Mouse (Mus musculus) T-cell, adult 2 months (primary cell): ENCODE results near the gene Dbp.
A peak's percentile ranks its signal among the peaks of the same experiment; 100 is the strongest.

Experiments used
- DNase-seq: peaks from one replicate; pipeline ENCODE4 v3.0.0; 2022; ENCODE audit warnings: low spot score

Dbp gene

GRCm38 (mm10) chr7:45725713-45726112 is 20.8 kb downstream of the Dbp start, which contains the start of gene Spaca4:
Spaca4 (minus strand) TSS chr7:45725813.
- no peak for DNase-seq

- no peak for DNase-seq
These were observed 21.5 kb downstream of the Dbp start for GRCm38 (mm10) chr7:45726419-45726818.

- no peak for DNase-seq
These were observed 22.7 kb downstream of the Dbp start for GRCm38 (mm10) chr7:45727625-45728024.

GRCm38 (mm10) chr7:45730727-45731431 is 26.0 kb downstream of the Dbp start:
- no peak for DNase-seq

- peak; percentile 92 for DNase-seq
These were observed 28.6 kb downstream of the Dbp start for GRCm38 (mm10) chr7:45733477-45733876.

GRCm38 (mm10) chr7:45739162-45739763 is 34.4 kb downstream of the Dbp start:
- peak; percentile 86 for DNase-seq

GRCm38 (mm10) chr7:45739820-45740219 is 34.9 kb downstream of the Dbp start:
- no peak for DNase-seq

GRCm38 (mm10) chr7:45741308-45741707 is 36.4 kb downstream of the Dbp start:
- no peak for DNase-seq

GRCm38 (mm10) chr7:45741777-45742176 is 36.9 kb downstream of the Dbp start:
- DNase-seq = peak; percentile 68

- peak; percentile 80 for DNase-seq
These were observed 37.5 kb downstream of the Dbp start for GRCm38 (mm10) chr7:45742338-45742737.

- peak; percentile 45 for DNase-seq
These were observed 39.5 kb downstream of the Dbp start for GRCm38 (mm10) chr7:45744387-45744786.

GRCm38 (mm10) chr7:45746518-45746917 is 41.6 kb downstream of the Dbp start:
- DNase-seq = no peak

- DNase-seq = no peak
These were observed 42.6 kb downstream of the Dbp start for GRCm38 (mm10) chr7:45747450-45747849.

GRCm38 (mm10) chr7:45748110-45748509 is 43.2 kb downstream of the Dbp start:
- no peak for DNase-seq

GRCm38 (mm10) chr7:45749401-45749800 is 44.5 kb downstream of the Dbp start:
- no peak for DNase-seq

- DNase-seq = no peak
These were observed 45.3 kb downstream of the Dbp start for GRCm38 (mm10) chr7:45750162-45750561.

GRCm38 (mm10) chr7:45755703-45756102 is 50.8 kb downstream of the Dbp start:
- DNase-seq = no peak

- DNase-seq = no peak
These were observed 54.5 kb downstream of the Dbp start for GRCm38 (mm10) chr7:45759400-45759799.
